Mouse (Mus musculus) testis, adult 2 months (tissue): ENCODE results near the gene Eno1. TPM values are rescaled to one million over a fixed set of nuclear protein-coding genes. Genes with fewer than 3 reads are reported as not detected.
A peak's percentile ranks its signal among the peaks of the same experiment; 100 is the strongest.

Experiments used
- H3K27ac ChIP-seq: fragments of 200-500 bp; 2 replicates; pipeline ENCODE4 v1.5.1; 2012; ENCODE audit warnings: low read depth, low read length; ENCODE audit not compliant: control insufficient read depth, insufficient read depth
- H3K27me3 ChIP-seq: fragments of 200-500 bp; 2 replicates; pipeline ENCODE4 v1.6.1; 2012; ENCODE audit warnings: mild to moderate bottlenecking, low read length, moderate library complexity; ENCODE audit not compliant: control insufficient read depth, insufficient read depth
- H3K36me3 ChIP-seq: fragments of 200-500 bp; 2 replicates; pipeline ENCODE4 v1.6.1; 2012; ENCODE audit warnings: mild to moderate bottlenecking, low read length; ENCODE audit not compliant: control insufficient read depth, insufficient read depth
- H3K4me1 ChIP-seq: fragments of 200-500 bp; 2 replicates; pipeline ENCODE4 v1.6.1; 2012; ENCODE audit warnings: low read length; ENCODE audit not compliant: control insufficient read depth, insufficient read depth
- H3K4me3 ChIP-seq: fragments of 200-500 bp; 2 replicates; pipeline ENCODE4 v1.5.1; 2012; ENCODE audit warnings: low read depth, mild to moderate bottlenecking, low read length, moderate library complexity, mixed read lengths; ENCODE audit not compliant: control insufficient read depth
- CTCF ChIP-seq: fragments of 200-500 bp; IDR thresholded peaks from 2 replicates; pipeline ENCODE4 v1.5.1; 2012; ENCODE audit warnings: low read depth, mild to moderate bottlenecking, inconsistent platforms, low read length, moderate library complexity; ENCODE audit not compliant: control insufficient read depth, insufficient read depth, insufficient replicate concordance
- POLR2A ChIP-seq: fragments of 200-500 bp; IDR thresholded peaks from 2 replicates; pipeline ENCODE4 v1.6.1; 2012; ENCODE audit warnings: low read depth, mild to moderate bottlenecking, inconsistent platforms, low read length, moderate library complexity; ENCODE audit not compliant: control insufficient read depth
- polyA plus RNA-seq: library from polyadenylated mRNA; depleted of rRNA; stranded (reverse); fragments of >200 nt; gene quantifications from 2 replicates; pipeline ENCODE4 v1.2.3, GENCODE M21; 2012

Eno1 gene
- polyA plus RNA-seq, 1 experiment = 477 TPM

- Histone ChIP-seq H3K36me3 (no peaks in the 10 kb centered on the region), H3K4me3 (no peak overlapping the region), H3K27ac (no peak overlapping the region), H3K27me3 (no peaks in the 10 kb centered on the region), H3K4me1 (peaks cover 14% of the 10 kb centered on the region)
- no peak for TF ChIP-seq POLR2A
- TF ChIP-seq CTCF = no peak
Measured at GRCm38 (mm10) chr4:150255181-150255580, 18.7 kb downstream of the Eno1 start.

GRCm38 (mm10) chr4:150257252-150258204, 21.0 kb downstream of the Eno1 start:
- Histone ChIP-seq H3K36me3 (no peaks in the 10 kb centered on the region), H3K4me3 (no peak overlapping the region; the same call in 1 of the 2 replicates), H3K27me3 (no peaks in the 10 kb centered on the region), H3K4me1 (peaks cover 14% of the 10 kb centered on the region), H3K27ac (no peak overlapping the region)
- TF ChIP-seq CTCF (peak; percentile 82), POLR2A (no peak)

GRCm38 (mm10) chr4:150258388-150258787, 21.9 kb downstream of the Eno1 start:
- H3K36me3 ChIP-seq = no peaks in the 10 kb centered on the region
- no peak overlapping the region; the same call in 1 of the 2 replicates for H3K4me3 ChIP-seq
- H3K4me1 ChIP-seq = peaks cover 14% of the 10 kb centered on the region
- H3K27ac ChIP-seq = no peak overlapping the region
- no peaks in the 10 kb centered on the region for H3K27me3 ChIP-seq
- TF ChIP-seq CTCF = no peak
- no peak for TF ChIP-seq POLR2A

- peaks cover 14% of the 10 kb centered on the region for H3K4me1 ChIP-seq
- no peaks in the 10 kb centered on the region for H3K36me3 ChIP-seq
- TF ChIP-seq CTCF = no peak
- no peak for TF ChIP-seq POLR2A
- no peaks in the 10 kb centered on the region for H3K27me3 ChIP-seq
- no peak overlapping the region for H3K4me3 ChIP-seq
- no peak overlapping the region for H3K27ac ChIP-seq
Measured at GRCm38 (mm10) chr4:150259577-150259976, 23.1 kb downstream of the Eno1 start.

GRCm38 (mm10) chr4:150260111-150260510, 23.6 kb downstream of the Eno1 start:
- H3K4me3 ChIP-seq = no peak overlapping the region
- H3K4me1 ChIP-seq = peaks cover 14% of the 10 kb centered on the region
- H3K27ac ChIP-seq = no peak overlapping the region
- H3K27me3 ChIP-seq = no peaks in the 10 kb centered on the region
- no peaks in the 10 kb centered on the region for H3K36me3 ChIP-seq
- no peak for TF ChIP-seq POLR2A
- TF ChIP-seq CTCF = no peak

GRCm38 (mm10) chr4:150260745-150261144, 24.2 kb downstream of the Eno1 start:
- Histone ChIP-seq H3K36me3 (no peaks in the 10 kb centered on the region), H3K27ac (no peak overlapping the region), H3K4me3 (no peak overlapping the region), H3K4me1 (peaks cover 14% of the 10 kb centered on the region), H3K27me3 (no peaks in the 10 kb centered on the region)
- no peak for TF ChIP-seq CTCF
- no peak for TF ChIP-seq POLR2A

- H3K27me3 ChIP-seq = no peaks in the 10 kb centered on the region
- no peaks in the 10 kb centered on the region for H3K36me3 ChIP-seq
- TF ChIP-seq CTCF = no peak
- TF ChIP-seq POLR2A = no peak
- no peak overlapping the region for H3K4me3 ChIP-seq
- peaks cover 14% of the 10 kb centered on the region for H3K4me1 ChIP-seq
- H3K27ac ChIP-seq = no peak overlapping the region
Measured at GRCm38 (mm10) chr4:150262301-150262700, 25.8 kb downstream of the Eno1 start.
